In genomic region chr2:158666071-158666800, GRCm38 (mm10) we compare ENCODE assay signal across 8 mouse cellular contexts. TPM values are rescaled to one million over a fixed set of nuclear protein-coding genes. Genes with fewer than 3 reads are reported as not detected.
A peak's percentile ranks its signal among the peaks of the same experiment; 100 is the strongest.
DNase-seq lines count a peak whose midpoint lies in the region; ATAC-seq lines count a peak whose summit lies in the region.

No protein-coding gene starts in this region.

- WGBS in forebrain, embryonic 14.5 days: 28% methylated on average over 13 of the region's 13 CpGs

- H3K9me3 ChIP-seq in forebrain, embryonic 14.5 days (replicated peaks; ENCODE audit: control insufficient read depth, low read length): no peaks in the 10 kb centered on the region

- H3K27me3 ChIP-seq in forebrain, embryonic 14.5 days (replicated peaks; ENCODE audit: control insufficient read depth, insufficient read depth, low read length): peaks cover 18% of the 10 kb centered on the region

- peak overlapping the region; percentile 99; the same call in 1 of the 2 replicates for H3K4me2 ChIP-seq in forebrain, embryonic 14.5 days (ENCODE audit: low read length)

- no peak overlapping the region for H3K4me3 ChIP-seq in forebrain, embryonic 14.5 days (ENCODE audit: low read depth, low read length)

- H3K27ac ChIP-seq in forebrain, embryonic 14.5 days (ENCODE audit: low read depth, low read length): no peak overlapping the region

- no peak overlapping the region for H3K9ac ChIP-seq in forebrain, embryonic 14.5 days (ENCODE audit: low read length)

- peak; percentile 52 to 55 for DNase-seq in lung, adult 18-20 months
- DNase-seq in lung, postnatal 14 days: no peak
- no peak for DNase-seq in forebrain, embryonic 14.5 days (ENCODE audit: low spot score)
- DNase-seq in lung, postnatal 10 days: peak; percentile 48
- DNase-seq in spleen, postnatal 36 days (ENCODE audit: low spot score in 2 of 2): peak; percentile 91 to 92
- DNase-seq in layer of hippocampus, adult 9-11 months: no peak
- DNase-seq in kidney, adult 11 months: no peak
- no peak for DNase-seq in adrenal gland, adult 2 months

- no peak for ATAC-seq in forebrain, embryonic 14.5 days

- no peaks in the 10 kb centered on the region for H3K36me3 ChIP-seq in forebrain, embryonic 14.5 days (ENCODE audit: control insufficient read depth, insufficient read depth, low read length)

- peaks cover 6% of the 10 kb centered on the region for H3K4me1 ChIP-seq in forebrain, embryonic 14.5 days (ENCODE audit: control insufficient read depth, insufficient read depth, low read length)

RNA-seq across cellular contexts. Expression of gene Ppp1r16b, which starts 1.0 kb away (rescaled TPM):
- 12.4 and 18.4 TPM in 2 replicates for polyA plus RNA-seq in forebrain, embryonic 14.5 days (2014; fragmentation: Nextera tagmentation; extraction: Ambion mirVana)
- total RNA-seq in adrenal gland, adult 2 months (2021): 10 to 100 TPM in 1 of 2 experiments, 1 to 10 TPM in 1; 9.3 to 13.3 TPM
- 3.3 and 4.1 TPM in 2 replicates for polyA plus RNA-seq in adrenal gland, adult 2 months (2012; rRNA removed)

RNA-seq across cellular contexts. Expression of gene Actr5, which starts 41.5 kb away (rescaled TPM):
- 10.4 and 12.8 TPM in 2 replicates for polyA plus RNA-seq in forebrain, embryonic 14.5 days (2014; fragmentation: Nextera tagmentation; extraction: Ambion mirVana)
- 10 to 100 TPM in 1 of 2 experiments, 1 to 10 TPM in 1; 9.1 to 10.1 TPM for total RNA-seq in adrenal gland, adult 2 months (2021)
- 7.1 and 9.0 TPM in 2 replicates for polyA plus RNA-seq in adrenal gland, adult 2 months (2012; rRNA removed)

RNA-seq across cellular contexts. Expression of gene Slc32a1, which starts 55.7 kb away (rescaled TPM):
- 4.6 and 6.4 TPM in 2 replicates for polyA plus RNA-seq in forebrain, embryonic 14.5 days (2014; fragmentation: Nextera tagmentation; extraction: Ambion mirVana)
- total RNA-seq in adrenal gland, adult 2 months (2021): not detected
- not detected in 2 replicates for polyA plus RNA-seq in adrenal gland, adult 2 months (2012; rRNA removed)

Comparison
In these comparisons a context has a peak if more than half of its experiments do, and no peak if none do; other contexts are left out.
1. DNase-seq: peak in lung, adult 18-20 months (2 of 2), lung, postnatal 10 days (single experiment) and spleen, postnatal 36 days (2 of 2); none in lung, postnatal 14 days (single experiment), forebrain, embryonic 14.5 days (single experiment), layer of hippocampus, adult 9-11 months (single experiment), kidney, adult 11 months (single experiment) and adrenal gland, adult 2 months (single experiment).